Mouse (Mus musculus): ENCODE data around the gene Psmd14. TPM values are rescaled to one million over a fixed set of nuclear protein-coding genes. Genes with fewer than 3 reads are reported as not detected.
A peak's percentile ranks its signal among the peaks of the same experiment; 100 is the strongest.

Gene Psmd14
- total RNA-seq, 2 experiments from 2014 or later, result 103 to 111 TPM

DNA sequence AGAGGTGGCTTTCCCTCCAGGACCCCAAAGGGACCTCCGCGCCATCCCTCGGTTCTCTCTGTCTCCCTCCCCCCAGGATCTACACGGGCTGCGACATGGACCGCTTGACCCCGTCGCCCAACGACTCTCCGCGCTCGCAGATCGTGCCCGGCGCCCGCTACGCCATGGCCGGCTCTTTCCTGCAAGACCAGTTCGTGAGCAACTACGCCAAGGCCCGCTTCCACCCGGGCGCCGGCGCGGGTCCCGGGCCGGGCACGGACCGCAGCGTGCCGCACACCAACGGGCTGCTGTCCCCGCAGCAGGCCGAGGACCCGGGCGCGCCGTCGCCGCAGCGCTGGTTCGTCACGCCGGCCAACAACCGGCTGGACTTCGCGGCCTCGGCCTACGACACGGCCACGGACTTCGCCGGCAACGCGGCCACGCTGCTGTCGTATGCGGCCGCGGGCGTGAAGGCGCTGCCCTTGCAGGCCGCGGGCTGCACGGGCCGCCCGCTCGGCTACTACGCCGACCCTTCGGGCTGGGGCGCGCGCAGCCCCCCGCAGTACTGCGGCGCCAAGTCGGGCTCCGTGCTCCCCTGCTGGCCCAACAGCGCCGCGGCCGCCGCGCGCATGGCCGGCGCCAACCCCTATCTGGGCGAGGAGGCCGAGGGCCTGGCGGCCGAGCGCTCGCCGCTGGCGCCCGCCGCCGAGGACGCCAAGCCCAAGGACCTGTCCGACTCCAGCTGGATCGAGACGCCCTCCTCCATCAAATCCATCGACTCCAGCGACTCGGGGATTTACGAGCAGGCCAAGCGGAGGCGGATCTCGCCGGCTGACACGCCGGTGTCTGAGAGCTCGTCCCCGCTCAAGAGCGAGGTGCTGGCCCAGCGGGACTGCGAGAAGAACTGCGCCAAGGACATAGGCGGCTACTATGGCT, 100.3 kb downstream of the Psmd14 start:
- DNase-seq (ENCODE audit: extremely low spot score in 1 of 2, low spot score in 1 of 2), result peak in 1 of 2 experiments; percentile 29

DNA sequence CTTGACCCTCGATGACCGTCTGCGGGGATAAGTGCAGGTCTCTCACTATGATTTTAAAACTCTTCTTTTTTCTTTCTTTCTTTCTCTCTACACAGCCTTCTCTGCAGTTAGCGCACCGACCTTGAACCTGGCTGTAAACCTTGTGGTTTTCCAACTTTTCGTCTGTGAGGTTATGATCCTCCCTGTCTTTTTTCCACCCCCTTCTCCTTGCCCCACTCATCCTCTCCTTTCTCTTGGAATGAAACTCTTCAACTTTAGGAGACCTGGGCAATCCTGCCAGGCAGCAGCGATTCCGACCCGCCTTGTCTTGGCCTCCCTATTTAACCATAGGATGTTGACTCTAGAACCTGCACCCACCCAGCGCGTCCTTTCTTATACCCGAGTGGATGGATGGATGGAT, 101.0 kb downstream of the Psmd14 start:
- DNase-seq (ENCODE audit: extremely low spot score in 1 of 2, low spot score in 1 of 2), result no peak

DNA sequence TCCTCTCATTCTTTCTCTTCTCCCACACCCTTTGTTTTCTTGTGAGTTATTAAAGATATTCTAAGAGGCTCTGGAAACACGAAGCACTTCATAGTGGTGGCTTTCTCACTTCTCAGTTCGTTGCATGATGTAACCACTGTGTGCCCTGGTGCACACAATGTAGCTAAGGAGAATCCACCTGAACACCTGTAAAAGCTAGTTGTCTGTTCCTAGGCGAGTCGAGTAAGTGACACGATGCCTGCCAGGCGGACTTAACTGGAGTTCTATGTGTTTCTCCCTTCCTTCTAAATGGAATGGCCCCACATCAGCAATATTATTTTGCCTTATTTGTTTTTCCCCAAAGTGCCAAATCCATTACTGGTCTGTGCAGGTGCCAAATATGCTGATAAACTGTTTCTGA, 101.6 kb downstream of the Psmd14 start:
- no peak for DNase-seq (ENCODE audit: extremely low spot score in 1 of 2, low spot score in 1 of 2)

DNA sequence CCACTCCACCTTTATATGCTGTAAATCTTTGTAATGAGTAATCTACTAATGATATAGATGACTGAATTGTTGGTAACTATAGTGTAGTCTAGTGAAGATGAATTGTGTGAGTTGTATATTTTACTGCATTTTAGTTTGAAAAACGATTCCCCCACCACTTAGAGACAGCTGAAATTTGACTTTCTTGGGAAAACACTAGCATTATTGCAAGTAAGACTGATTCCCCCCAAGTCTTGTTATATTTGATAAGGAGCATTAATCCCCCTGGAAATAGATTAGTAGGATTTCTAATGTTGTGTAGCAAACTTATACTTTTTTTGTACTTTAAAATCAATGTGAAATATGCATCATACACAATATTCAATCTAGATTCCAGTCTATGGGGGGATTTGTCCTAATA, 102.0 kb downstream of the Psmd14 start:
- no peak for DNase-seq (ENCODE audit: extremely low spot score in 1 of 2, low spot score in 1 of 2)

DNA sequence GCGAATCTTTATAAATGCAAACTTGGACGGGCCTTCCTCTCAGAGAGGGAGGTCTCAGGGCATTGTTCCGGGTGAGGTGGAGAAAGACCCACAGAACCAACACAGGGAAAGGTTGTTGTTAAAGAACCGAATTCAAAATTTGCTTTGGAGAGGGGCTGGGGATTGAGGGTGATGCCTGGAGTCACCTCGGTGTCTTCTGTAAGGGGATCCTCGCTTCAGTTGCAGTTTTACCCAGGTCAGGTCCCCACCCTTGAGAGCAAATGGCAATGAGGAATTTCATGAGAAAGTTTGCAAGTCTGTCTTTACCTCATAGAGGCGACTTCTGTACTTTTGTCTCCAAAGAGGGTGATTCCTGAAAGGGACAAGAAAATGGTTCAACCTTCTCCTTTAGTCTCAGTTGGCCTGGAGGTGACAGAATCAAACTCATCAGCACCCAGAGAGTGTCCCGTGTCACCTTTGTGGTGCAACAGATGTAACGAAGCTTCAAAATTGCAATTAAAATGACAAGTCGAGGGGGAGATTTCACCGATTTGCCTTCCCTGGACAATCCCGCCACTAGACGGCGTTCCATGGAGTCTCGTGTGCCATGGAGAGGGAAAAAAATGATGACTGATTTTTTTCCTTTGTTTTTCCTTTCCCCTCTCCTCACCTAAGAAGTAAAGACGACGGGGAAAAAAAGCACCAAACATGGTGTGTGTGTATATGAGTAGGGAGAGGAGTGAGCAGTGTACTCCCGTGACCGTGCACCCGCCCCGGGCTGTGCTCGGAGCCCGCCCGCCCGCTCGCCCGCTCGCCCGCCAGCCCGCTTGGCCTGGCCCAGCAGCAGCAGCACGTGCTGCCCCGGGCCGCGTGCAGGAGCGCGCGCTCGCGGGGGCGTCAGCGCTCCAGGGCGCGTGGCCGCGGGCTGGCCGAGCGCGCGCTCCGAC, 103.3 kb downstream of the Psmd14 start:
- DNase-seq (ENCODE audit: extremely low spot score in 1 of 2, low spot score in 1 of 2), result peak in 1 of 2 experiments; percentile 53

DNA sequence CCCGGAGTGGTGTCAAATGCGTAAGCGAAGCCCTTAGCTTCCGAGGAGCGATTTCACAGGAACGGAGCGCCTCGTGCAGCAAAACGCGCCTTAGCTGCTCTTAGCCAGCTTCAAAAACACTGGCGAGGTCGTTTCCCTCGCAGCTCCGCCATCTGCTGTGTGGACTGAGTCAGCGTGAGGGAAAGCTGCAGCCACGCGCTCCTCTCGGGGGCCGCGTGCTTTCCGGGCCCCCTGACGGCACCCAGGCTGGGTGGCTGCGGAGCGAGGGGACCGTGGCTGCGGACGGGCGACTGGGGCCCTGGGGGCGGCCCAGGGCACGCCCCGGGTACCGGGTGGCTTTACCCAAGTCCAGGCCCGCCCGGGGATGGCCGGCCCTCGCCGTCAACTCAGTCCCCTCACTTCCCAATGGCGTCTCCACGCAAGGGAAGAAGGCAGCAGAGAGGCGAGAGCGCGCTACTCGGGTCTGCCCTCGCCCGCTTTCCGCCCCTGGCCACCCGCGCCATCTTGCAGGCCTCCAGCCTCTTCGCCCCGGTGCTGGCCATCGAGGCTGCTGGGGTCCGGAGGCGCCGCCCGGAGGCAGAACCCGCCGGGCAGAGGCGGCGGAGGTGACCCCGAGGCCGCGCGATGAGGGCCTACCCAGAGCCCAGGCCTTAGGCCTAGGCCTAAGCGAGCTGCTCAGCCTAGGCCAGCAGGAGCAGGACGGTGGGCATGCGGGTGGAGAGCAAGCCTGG, 104.3 kb downstream of the Psmd14 start:
- peak in 1 of 2 experiments; percentile 32 for DNase-seq (ENCODE audit: extremely low spot score in 1 of 2, low spot score in 1 of 2)

DNA sequence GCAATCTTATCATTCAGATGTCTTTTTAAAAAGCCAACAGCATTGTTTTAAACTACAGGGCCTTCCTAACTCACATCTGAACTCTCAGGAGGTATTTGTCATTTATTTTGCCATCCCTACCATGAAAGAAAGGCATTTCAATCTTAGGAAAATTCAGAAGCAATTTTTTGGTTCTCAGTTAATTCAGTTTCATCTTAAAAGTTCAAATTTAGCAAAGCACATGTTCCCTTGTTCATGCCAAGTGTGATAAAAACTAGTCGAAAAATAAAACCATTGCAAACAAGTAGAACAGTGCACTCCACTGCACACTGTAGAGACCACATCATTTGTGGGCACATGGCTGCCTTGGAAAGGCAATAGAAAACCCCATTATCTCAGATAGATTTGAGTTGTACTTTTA, 106.7 kb downstream of the Psmd14 start:
- no peak for DNase-seq (ENCODE audit: extremely low spot score in 1 of 2, low spot score in 1 of 2)

DNA sequence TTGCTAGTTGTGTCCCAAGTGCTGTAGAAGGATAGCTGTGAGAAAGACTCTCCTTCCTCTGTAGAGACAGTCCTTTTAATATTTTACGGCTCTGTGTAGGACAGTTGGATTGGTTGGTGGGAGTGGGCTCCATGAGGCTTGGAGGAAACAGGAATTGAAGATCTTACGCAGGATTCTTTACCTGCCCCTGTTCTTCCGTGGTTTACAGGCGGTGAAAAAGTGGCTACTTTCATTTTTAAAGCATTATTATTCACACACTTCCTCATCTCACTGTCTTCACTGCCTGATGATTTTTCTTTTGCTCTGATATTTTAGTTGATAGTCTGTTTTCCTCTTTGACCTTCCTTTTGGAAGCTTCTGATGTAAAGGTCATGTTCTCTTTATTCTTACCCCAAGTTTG, 108.7 kb downstream of the Psmd14 start:
- no peak for DNase-seq (ENCODE audit: extremely low spot score in 1 of 2, low spot score in 1 of 2)

DNA sequence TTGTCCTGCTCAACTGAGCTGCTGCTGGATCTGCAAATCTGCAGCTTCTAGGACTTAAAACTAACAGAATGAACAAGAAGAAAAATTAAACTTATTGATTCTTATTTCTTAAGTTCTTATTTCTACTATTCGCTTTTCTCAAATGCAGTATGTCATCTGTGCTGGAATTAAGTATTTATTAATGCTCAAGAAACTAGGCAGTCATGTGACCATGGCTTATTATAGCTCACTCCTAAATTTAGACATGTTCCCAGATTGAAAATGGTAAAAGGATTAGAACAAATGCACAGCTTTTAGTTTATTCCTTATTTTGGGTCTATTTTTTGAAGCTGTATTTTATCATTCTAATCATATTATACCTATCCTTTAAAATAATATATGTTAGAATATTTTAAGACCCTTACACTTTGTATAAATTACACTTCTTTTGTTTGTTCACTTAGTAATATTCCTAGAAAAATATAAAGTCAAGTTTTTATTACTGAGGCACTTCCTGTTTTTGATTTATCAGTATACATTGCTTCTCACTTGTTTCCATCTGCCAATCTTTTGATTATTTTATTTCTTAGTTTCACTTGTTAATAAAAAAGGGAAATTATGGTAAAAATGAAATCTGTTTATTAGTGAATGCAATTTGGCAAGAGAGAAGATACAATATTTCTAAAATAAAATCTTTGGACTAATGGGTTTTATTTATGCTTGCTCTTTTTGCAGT, 112.1 kb downstream of the Psmd14 start:
- DNase-seq (ENCODE audit: extremely low spot score in 1 of 2, low spot score in 1 of 2), result no peak

DNA sequence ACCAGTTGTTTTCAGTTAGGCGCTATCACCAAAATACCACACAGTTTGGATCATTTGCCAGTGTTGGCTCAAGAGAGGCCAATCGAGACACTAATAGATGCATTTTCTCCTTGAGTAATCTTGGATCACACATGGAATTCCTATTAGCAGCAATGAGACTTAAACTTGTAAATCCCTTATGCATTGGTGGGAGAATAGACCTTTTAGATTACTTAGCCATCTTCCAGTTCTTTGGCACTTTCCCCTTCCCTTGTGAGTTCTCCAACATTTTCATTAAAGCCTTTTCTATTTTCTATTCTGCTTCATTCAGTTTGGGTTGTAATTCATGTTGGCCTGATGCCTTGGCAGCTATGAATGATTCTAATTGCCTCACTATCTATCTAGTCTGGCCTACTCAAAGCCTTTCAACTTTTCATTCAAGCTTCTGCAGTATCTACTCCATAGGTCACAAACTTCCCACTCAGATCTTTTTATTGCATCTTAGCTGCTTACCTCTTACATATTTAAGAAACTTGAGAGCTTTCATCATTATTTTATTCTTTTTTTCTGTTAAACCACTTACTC, 125.8 kb downstream of the Psmd14 start:
- DNase-seq (ENCODE audit: extremely low spot score in 1 of 2, low spot score in 1 of 2), result no peak

Small RNAs within 50 kb of the gene (microRNA-seq; reads per million reads assigned to microRNA genes)
- gene Gm22403, result 0 reads per million in 2 experiments

Other genes starting within 250 kb of the Psmd14 start
- 10 to 100 TPM; 29.4 to 29.6 TPM for gene Tank, start 133.1 kb upstream of the Psmd14 start, total RNA-seq (2021)
- 10 to 100 TPM; 37.0 to 41.4 TPM for gene Tbr1, start 91.2 kb downstream of the Psmd14 start, total RNA-seq (2021)